Mouse (Mus musculus): ENCODE measurements around the gene Heg1.

Gene Heg1

GRCm38 (mm10) chr16:33684162-33684702 lies at the start of gene Heg1:
TSS of gene Heg1 (plus strand) at chr16:33684370.
- peak; percentile 93 to 96 for DNase-seq

- no peak for DNase-seq
Measured at GRCm38 (mm10) chr16:33635836-33636595, 48.2 kb upstream of the Heg1 start.

GRCm38 (mm10) chr16:33641779-33642178 lies 42.4 kb upstream of the Heg1 start:
- no peak for DNase-seq

- no peak for DNase-seq
Measured at GRCm38 (mm10) chr16:33653116-33653515, 31.1 kb upstream of the Heg1 start.

GRCm38 (mm10) chr16:33655443-33655842 lies 28.7 kb upstream of the Heg1 start:
- DNase-seq: no peak

GRCm38 (mm10) chr16:33657191-33657590 lies 27.0 kb upstream of the Heg1 start:
- DNase-seq: no peak

- no peak for DNase-seq
Measured at GRCm38 (mm10) chr16:33658121-33658520, 26.0 kb upstream of the Heg1 start.

GRCm38 (mm10) chr16:33659521-33659920 lies 24.6 kb upstream of the Heg1 start:
- no peak for DNase-seq

GRCm38 (mm10) chr16:33660125-33660524 lies 24.0 kb upstream of the Heg1 start:
- no peak for DNase-seq

- DNase-seq: no peak
Measured at GRCm38 (mm10) chr16:33662841-33663240, 21.3 kb upstream of the Heg1 start.

- no peak for DNase-seq
Measured at GRCm38 (mm10) chr16:33666226-33666625, 17.9 kb upstream of the Heg1 start.

GRCm38 (mm10) chr16:33666985-33667538 lies 17.1 kb upstream of the Heg1 start:
- DNase-seq: no peak

- no peak for DNase-seq
Measured at GRCm38 (mm10) chr16:33668448-33668847, 15.7 kb upstream of the Heg1 start.

- DNase-seq: no peak
Measured at GRCm38 (mm10) chr16:33669072-33669471, 15.1 kb upstream of the Heg1 start.

GRCm38 (mm10) chr16:33670340-33670739 lies 13.8 kb upstream of the Heg1 start:
- no peak for DNase-seq

- DNase-seq: no peak
Measured at GRCm38 (mm10) chr16:33670933-33671332, 13.2 kb upstream of the Heg1 start.

GRCm38 (mm10) chr16:33672188-33672587 lies 12.0 kb upstream of the Heg1 start:
- no peak for DNase-seq

GRCm38 (mm10) chr16:33672643-33673042 lies 11.5 kb upstream of the Heg1 start:
- DNase-seq: no peak

- DNase-seq: no peak
Measured at GRCm38 (mm10) chr16:33673530-33674109, 10.6 kb upstream of the Heg1 start.

- DNase-seq: no peak
Measured at GRCm38 (mm10) chr16:33675151-33675847, 8.9 kb upstream of the Heg1 start.

- no peak for DNase-seq
Measured at GRCm38 (mm10) chr16:33675848-33676184, 8.4 kb upstream of the Heg1 start.

- DNase-seq: no peak
Measured at GRCm38 (mm10) chr16:33676347-33677312, 7.5 kb upstream of the Heg1 start.

Data from thymus, postnatal 36 days (tissue).